Mouse (Mus musculus): ENCODE results near the gene Grin2d.
A peak's percentile ranks its signal among the peaks of the same experiment; 100 is the strongest.

The Grin2d gene

DNA sequence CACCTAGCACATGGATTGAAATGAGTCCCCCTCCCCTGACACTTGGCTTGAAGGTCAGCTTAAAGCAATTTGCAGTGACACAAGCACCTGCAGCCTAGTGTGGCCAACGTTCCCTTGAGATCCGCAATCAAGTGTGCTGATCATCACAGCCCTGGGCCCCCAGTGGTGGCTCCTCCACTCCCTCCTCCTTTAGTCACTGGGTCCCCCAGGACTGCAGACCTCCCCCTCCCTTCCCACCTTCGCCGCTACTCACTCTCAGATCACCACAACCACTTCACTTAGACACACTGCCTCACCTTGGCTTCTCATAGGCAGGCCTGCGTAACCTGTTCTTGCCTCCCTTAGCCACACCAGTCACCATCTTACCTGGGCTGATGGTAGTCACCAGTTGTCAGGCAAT lies 72.2 kb downstream of the Grin2d start:
- DNase-seq (ENCODE audit: low spot score): no peak

DNA sequence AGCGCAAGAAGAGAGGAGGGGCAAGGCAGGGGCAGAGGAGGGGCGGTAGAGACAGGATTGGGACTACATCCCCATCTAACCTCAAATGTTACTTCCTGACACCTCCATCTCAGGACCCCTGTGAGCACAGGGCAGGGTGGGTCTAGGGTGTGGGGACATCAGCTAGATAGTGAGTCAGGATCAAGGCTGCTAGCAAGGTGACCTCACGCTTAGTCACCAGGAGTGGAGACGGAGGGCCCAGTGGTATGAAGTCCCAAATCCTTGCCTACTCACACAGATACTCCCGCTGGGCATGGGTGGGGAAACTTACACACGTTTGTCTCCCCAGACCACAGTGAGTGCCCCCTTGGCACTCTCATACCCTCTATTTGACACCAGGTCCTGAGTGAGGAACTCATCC lies 75.6 kb downstream of the Grin2d start:
- DNase-seq (ENCODE audit: low spot score): no peak

DNA sequence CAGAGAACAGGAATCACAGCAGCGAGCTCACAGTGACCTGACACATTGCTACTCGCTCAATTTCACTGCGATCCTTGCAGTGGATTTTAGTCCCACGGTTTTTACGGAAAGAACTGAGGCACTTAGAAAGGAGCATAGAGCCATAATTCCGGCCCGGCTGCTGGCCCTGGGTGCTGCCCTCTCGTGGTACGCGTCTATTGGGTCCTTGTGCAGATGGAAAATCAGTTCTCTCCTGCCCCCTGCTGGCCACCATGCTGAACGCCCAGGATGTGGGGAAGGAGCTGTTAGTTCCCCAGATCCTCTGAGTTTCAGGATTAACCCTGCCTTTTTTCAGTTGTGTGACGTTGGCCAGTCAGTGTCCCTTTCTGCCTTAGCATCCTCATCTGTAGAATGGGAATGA lies 76.8 kb downstream of the Grin2d start:
- DNase-seq (ENCODE audit: low spot score): peak; percentile 86

DNA sequence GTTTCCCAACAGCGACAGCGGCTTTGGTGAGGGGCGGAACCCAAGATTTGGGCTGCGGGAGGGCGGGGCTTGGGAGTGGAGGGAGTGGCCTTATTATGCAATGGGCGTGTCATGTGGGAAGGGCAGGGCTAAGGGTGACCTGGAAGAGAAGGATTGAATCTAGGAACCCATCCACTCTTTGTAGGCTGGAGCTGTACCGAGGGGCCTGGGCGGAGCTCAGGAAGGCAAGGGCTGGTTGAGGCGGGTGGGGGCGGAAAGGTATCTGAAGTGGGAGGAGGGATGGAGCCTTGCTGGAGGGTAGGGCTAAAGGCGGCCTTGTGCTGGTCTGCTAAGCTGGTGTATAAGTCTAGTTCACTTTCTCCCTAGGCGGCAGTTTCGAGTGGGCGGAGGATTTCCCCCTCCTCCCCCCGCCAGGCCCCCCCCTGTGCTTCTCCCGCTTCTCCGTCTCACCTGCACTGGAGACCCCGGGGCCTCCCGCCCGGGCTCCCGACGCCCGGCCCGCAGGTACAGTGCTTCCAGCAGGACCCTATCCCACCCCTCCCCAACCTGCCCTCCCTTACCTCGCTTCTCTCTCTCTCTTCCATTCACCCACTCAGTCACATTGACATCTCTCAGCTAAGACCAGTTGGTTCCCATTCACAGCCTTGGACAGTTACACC lies 77.5 kb downstream of the Grin2d start:
- DNase-seq (ENCODE audit: low spot score): no peak

DNA sequence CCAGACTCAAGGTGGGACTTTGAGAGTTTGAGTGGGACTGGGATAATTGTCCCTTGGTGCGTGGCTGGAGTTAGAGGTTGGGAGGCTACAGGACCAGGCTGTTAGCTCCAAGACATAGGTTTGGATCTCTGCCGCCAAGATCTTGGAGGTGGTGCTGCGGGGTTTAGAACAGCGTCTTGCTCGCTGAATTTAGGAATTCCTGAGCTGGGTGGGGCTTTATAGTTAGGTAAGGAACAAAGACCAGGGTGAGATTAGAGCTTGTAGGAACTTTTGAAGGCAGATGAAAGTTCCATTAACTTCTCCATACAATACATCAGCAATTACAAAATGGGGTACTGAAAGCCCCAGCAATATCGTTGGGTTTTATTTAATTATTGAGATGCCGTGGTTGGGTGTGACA lies 78.2 kb downstream of the Grin2d start:
- no peak for DNase-seq (ENCODE audit: low spot score)

DNA sequence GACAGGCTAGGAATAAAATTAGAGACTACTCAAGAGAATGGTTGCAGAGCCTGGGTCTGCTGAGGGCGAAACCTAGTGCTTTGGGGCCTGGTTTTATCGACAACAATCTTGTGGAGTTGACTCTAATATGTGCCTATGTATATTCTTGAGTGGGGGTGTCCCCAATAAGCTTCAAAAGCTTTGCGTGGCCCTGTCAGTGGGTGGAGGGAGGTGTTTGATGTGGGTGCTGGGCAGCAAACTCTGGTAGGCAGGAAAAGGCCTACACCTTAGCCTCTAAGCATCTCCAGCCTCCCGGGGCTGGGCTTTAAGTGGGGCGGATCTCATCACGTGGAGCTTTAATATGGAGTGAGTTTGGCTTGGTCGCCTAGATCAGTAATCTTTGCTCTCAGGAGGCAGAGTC lies 79.2 kb downstream of the Grin2d start:
- DNase-seq (ENCODE audit: low spot score): no peak

DNA sequence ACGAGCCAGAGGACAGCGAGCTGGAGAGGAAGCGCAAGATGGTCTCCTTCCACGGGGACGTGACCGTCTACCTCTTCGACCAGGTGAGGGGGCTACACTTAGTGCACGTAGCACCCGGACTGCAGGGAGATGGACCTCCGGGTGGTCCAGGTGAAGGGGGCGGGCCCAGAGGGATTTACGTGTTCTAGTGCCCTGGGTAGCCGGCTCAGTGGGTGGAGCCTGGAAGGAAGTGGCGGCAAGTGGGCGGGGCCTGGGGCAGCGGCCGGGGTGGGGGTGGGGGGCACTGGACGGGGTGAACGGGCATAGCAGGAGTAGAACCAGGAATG lies 79.7 kb downstream of the Grin2d start:
- no peak for DNase-seq (ENCODE audit: low spot score)

DNA sequence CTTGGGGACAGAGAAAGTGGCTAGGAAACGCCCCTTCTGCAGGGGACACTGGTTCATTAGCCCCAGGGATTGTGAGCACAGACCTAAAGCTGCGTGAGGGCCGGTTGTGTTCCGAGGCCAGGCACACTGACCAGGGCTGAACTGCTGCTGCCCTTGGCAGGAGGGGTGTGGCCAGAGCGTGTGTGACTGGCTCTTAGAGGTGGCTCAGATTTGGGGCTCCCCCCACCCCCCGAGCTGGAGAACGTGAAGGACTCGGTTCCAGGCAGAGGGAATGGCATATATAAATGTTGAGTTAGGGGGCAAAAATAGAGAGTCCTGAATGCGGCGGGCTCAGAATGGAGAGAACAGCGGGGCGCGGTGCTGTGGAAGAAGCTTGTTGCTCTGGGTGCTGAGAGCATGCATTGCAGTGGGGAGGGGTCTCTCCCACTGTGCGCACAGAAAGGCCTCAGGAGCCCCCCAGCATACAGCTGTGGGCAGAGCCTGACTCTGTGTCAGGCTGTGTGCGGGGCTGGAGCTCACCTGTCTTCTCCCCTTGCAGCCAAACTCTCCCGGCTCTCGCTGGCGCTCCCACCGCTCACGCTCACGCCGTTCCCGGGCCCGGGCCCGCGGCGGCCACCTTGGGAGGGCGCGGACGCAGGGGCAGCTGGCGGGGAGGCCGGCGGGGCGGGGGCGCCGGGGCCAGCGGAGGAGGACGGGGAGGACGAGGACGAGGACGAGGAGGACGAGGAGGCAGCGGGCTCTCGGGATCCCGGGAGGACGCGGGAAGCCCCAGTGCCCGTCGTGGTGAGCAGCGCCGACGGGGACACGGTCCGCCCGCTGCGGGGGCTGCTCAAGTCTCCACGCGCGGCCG lies 80.3 kb downstream of the Grin2d start:
- DNase-seq (ENCODE audit: low spot score): no peak

DNA sequence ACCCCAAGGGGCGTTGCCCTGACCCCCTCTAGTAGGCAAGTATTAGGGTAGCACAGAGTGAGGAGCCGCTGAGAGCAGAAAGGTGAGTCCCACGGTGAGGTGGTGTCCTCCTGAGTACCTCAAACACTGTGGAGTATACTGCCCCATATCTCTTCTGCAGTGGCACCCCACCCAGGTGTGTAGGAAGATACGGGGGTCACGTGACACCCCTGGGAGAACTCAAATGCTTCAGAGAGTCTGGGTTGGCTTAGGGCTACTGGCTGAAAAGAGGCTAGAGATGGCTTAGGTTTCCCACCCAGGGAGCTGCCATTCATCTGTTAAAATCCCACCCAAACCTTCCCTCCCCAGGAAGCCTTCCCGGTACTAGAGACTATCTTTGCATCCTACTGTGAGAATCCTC lies 81.2 kb downstream of the Grin2d start:
- DNase-seq (ENCODE audit: low spot score): no peak

DNA sequence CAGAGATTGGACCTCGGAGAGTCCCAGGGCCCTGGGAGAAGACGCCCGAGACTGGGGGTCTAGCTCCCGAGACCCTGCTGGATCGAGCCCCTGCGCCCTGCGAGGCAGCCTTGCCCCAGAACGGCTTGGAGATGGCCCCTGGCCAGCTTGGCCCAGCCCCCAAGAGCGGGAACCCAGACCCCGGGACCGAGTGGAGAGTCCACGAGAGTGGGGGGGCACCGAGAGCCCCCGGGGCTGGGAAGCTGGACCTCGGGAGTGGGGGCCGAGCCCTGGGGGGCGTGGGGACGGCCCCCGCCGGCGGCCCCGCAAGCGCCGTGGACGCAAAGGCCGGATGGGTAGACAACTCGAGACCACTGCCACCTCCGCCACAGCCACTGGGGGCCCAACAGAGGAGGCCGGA lies 83.2 kb downstream of the Grin2d start:
- DNase-seq (ENCODE audit: low spot score): no peak

DNA sequence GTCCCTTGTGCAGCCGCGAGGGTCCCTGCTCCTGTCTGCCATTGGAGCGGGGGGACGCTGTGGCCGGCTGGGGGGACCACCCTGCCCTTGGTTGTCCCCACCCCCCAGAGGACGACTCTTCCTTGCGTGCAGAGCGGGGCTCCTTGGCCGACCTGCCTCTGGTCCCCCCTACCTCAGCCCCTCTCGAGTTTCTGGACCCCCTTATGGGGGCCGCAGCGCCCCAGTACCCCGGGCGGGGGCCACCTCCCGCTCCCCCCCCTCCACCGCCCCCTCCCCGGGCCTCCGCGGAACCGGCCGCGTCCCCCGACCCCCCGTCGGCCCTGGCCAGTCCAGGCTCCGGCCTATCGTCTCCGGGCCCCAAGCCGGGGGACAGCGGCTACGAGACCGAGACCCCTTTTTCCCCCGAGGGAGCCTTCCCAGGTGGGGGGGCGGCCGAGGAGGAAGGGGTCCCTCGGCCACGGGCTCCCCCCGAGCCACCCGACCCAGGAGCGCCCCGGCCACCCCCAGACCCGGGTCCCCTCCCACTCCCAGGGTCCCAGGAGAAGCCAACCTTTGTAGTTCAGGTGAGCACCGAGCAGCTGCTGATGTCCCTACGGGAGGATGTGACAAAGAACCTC lies 84.1 kb downstream of the Grin2d start:
- DNase-seq (ENCODE audit: low spot score): no peak

DNA sequence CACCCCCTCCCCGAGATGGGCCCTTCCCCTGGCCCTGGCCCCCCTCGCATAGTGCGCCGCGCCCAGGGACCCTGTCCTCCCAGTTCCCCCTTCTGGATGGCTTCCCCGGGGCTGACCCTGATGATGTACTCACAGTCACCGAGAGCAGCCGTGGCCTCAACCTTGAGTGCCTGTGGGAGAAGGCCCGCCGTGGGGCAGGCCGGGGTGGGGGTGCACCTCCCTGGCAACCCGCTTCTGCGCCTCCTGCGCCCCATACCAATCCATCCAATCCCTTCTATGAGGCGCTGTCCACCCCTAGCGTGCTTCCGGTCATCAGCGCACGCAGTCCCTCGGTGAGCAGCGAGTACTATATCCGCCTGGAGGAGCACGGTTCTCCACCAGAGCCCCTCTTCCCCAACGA lies 84.9 kb downstream of the Grin2d start:
- DNase-seq (ENCODE audit: low spot score): no peak

DNA sequence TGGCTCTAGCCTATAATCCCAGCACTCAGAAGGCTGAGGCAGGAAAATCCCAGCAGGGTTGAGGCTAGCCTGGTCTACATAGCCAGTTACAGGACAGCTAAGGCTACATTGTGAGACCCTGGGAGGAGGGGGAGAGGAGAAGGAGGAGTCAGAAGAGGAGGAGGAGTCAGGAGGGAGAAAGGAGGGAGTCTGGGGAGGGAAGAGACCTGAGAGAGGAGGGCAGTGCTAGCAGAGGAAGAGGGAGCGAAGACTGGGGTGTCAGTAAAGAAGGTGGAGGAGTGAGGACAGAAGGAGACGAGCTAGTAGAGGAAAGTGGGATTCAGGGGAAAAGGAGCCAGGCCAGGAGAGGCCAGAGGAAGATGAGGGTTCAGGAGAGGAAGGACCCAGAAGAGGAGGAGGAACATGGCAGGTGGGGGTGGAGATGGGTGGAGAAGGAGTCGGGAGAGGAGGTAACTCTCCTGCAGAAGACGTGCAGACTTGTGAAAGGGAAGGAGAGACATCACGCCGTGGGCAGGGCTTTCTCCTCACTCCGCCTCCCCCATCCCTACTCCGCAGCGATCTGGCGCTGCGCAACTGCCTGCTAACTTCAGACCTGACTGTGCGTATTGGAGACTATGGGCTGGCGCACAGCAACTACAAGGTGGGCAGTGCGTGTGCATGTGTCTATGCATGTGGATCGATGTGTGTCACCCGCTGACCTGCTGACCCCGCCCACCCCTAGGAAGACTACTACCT lies 86.3 kb downstream of the Grin2d start:
- DNase-seq (ENCODE audit: low spot score): no peak

DNA sequence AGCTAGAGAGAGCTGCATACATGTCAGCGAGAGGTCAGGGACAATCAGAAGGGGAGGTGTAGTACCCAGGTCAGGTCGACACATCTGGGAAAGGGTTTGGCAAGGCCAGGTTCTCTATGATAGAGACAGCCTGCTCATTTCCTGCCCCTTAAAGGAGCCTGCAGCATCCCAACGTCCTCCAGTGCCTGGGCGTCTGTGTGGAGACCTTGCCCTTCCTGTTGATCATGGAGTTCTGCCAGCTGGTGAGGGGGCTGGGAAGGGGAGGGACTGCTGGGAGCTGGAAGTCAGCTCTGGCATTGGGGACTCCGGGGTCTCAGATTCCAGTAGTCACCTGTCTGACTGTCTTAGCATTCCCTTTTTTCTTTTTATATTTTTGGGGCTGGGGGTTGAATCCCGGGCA lies 87.5 kb downstream of the Grin2d start:
- no peak for DNase-seq (ENCODE audit: low spot score)

DNA sequence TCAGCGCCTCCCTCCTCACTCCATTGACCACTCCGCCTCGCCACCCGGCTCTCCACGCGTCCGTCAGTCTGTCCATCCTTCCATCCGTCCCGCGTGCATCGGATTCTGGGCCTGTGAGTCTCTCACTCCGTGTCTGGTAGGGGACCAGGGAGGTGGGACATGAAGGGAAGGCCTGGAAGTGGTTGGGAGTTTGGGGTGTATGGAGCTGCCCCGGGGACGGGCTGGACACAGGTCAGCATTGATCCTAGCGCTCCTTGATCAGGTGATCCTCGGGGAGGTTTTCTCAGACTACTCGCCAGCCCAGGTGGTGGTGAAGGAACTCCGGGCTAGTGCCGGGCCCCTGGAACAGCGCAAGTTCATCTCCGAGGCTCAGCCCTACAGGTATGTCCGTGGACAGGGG lies 90.5 kb downstream of the Grin2d start:
- no peak for DNase-seq (ENCODE audit: low spot score)

DNA sequence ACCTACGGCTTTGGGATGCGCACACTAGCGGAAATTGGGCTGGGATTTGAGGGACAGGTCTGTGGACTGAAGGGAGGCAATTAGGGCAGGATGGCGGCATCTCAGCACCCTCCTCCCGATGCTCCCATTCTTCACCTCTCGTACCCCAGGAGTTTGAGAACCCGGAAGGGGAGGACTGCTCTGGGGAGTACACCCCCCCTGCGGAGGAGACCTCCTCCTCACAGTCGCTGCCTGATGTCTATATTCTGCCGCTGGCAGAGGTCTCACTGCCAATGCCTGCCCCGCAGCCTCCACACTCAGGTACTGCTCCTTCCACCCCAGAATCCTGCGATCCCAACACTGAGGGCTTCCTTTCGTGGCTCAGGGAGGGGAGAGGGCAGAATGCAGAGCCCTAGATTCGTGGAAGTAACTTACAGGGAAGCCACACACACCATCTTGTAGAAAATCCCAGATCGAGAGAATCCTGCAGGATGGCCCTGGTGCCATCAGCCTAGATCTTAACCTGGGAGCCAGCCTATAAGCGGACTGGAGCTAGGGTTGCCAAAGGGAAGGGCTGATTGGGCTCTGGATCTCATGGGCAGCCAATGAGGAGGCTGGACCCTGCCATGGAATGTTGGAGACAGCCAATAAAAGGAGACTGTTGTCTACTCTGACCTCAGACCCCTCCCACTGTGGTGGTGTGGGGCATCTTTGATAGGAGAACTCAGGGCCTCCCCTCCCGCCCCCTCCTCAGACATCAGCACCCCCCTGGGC lies 91.3 kb downstream of the Grin2d start:
- DNase-seq (ENCODE audit: low spot score): peak; percentile 81

DNA sequence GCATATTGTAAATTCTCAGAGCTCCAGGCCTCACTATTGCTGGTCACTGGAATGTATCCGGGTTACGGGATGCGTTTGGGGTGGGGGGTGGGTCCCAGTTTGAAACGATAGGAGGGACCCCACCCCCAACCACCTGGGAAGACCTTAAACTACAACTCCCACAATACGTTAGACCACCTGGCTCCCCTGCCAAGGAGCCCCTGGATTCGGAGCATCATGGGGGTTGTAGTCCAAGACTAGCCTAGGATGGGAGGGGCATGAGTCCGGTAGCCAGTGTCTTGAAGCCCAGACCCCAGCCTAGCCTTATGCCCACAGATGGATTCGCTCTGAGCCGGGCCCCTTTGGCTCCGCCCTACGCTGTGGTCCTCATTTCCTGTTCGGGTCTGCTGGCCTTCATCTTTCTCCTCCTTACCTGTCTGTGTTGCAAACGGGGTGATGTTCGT lies 92.0 kb downstream of the Grin2d start:
- DNase-seq (ENCODE audit: low spot score): peak; percentile 69

DNA sequence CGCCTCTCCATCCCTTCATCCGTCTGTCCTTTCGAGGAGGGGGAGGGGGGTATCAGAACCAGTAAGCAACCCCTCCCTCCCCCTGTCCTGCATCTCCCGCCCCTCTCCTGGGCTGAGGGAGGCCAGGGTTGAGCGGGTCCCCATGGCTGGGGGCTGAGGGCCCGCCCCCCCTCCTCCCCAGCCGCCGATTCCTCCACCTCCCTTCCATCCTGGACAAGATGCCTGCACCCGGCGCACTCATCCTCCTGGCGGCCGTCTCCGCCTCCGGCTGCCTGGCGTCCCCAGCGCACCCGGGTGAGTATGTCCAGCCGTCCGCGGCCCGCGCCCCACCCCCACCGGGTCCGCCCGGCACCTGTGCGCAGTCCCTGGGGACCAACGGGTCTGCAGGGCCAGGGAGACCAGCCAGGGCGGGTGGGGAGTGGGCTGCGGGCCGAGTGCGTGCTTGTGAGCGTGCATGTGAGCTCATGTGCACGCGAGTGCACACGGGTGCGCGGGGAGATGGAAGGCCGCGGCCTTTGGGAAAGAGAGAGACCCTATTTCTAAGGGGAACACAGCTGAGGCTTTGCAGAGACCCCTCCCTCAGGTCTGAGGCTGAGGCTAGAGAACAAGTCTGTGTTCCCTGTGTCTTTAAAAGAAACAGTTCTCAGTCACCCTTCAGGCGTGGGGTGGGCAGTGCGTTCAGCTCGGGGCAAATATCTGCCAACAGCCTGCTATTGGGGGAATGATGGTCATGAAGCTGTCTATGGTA lies 92.6 kb downstream of the Grin2d start:
- DNase-seq (ENCODE audit: low spot score): peak; percentile 70

DNA sequence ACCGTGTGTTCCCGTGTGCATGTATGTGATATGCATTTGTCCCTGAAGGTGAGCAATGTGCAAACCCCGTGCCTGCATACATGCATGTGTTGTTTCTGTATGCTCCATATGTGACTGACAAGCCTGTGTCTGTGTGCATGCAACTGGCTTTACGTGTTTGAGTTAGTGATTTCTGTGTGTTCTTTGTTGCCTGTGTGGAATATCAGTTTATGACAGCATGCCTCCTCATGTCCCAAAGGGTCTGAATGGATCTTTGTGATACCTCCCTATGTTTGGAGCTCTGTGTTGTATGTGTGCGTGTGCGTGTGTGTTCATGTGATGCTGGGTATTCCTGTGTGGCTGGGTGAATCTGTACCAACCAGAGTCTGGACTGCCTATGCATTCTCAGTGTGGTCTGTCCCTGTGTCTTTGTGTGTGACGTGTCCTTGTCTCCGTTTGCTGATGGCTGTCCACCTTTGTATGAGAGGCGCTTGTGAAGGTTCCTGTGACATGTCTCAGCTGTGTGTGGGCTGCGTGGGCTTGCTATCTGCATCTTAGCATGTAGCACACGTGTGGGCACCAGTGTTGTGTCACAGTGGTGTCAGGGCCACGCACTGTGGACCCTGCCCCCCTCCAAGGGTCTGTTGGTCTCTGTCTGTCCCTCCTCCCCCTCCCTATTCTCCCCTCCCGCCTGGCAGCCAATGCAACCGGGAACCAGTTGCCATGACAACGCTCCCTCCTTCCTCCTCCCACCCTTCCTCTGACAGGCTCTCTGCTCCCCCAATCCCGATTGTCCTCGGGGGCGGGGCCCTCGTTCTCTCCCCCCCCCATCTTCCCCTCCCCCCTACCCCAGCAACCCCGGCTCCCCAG lies 93.4 kb downstream of the Grin2d start, which contains the start of gene Sult2b1:
TSS of gene Sult2b1 (minus strand) at position 146 of the 849 bp plus-strand sequence.
- DNase-seq (ENCODE audit: low spot score): peak; percentile 67

DNA sequence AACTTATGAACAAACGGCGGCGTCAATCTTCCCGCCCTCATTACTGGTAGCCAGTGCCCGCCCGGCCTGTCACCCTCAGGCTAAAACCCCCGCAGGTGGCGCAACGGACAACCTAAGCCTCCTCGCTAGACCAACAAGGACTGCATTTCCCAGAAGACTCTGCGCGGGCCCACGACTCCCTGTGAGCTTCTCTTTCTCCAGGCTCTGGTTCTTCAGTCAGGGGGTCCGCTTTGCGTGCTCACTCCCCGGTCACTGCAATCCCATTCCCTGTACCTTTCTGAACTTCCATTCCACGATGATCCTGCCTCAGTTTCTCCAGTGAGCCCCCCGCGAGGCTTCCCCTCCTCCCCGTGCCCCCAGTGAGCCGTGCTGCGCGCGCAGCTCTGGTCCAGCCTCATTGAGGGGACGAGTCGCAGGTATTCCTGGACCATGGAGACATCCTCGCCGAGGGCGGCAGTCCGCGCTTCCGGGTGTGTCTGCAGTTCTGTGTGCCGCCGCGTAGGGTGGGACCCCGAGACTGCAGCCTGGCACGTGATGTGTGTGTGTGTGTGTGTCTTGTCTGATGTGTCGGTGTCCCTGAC lies 94.6 kb downstream of the Grin2d start, which contains the start of gene Lmtk3:
TSS of gene Lmtk3 (plus strand) at position 228 of the 581 bp plus-strand sequence.
- peak; percentile 77 for DNase-seq (ENCODE audit: low spot score)
